Mouse (Mus musculus) lung, adult 2 months (tissue): ENCODE results near the gene Sox3. TPM values are rescaled to one million over a fixed set of nuclear protein-coding genes. Genes with fewer than 3 reads are reported as not detected.

Experiments used
- DNase-seq: peaks from one replicate; pipeline ENCODE4 v3.0.0; 2022
- H3K4me1 ChIP-seq: fragments of 200-500 bp; 2 replicates; pipeline ENCODE4 v1.6.1; 2011; ENCODE audit warnings: low read length; ENCODE audit not compliant: control insufficient read depth, insufficient read depth
- H3K4me3 ChIP-seq: fragments of 200-500 bp; replicated peaks from 2 replicates; pipeline ENCODE3; 2011; ENCODE audit warnings: low read depth, mild to moderate bottlenecking, control low read depth, low read length; ENCODE audit errors: extremely low read depth
- CTCF ChIP-seq: fragments of 200-500 bp; IDR thresholded peaks from 2 replicates; pipeline ENCODE4 v1.5.1; 2011; ENCODE audit warnings: mild to moderate bottlenecking, low read length, control low read depth; ENCODE audit not compliant: insufficient read depth
- POLR2A ChIP-seq: fragments of 200-500 bp; IDR thresholded peaks from 2 replicates; pipeline ENCODE4 v1.6.1; 2011; ENCODE audit warnings: low read depth, mild to moderate bottlenecking, control low read depth, low read length, borderline replicate concordance; ENCODE audit errors: extremely low read depth
- WGBS: fragments of 180-500 bp; shearing (Covaris S2); methylation state at CpG from one replicate; pipeline ENCODE4 v1.1.7; 2018; 5-methylcytosine and 5-hydroxymethylcytosine counted together
- polyA plus RNA-seq: library from polyadenylated mRNA; depleted of rRNA; stranded (reverse); fragments of >200 nt; gene quantifications from 2 replicates; pipeline ENCODE4 v1.2.3, GENCODE M21; 2012

The Sox3 gene
- polyA plus RNA-seq, 1 experiment, result not detected

GRCm38 (mm10) chrX:60891329-60892095 lies 1.7 kb downstream of the Sox3 start:
- Histone ChIP-seq H3K4me3 (no peak overlapping the region), H3K4me1 (no peaks in the 10 kb centered on the region)
- WGBS, result 31% methylated on average over 43 of the region's 43 CpGs
- TF ChIP-seq POLR2A (no peak), CTCF (no peak)
- no peak for DNase-seq

DNA sequence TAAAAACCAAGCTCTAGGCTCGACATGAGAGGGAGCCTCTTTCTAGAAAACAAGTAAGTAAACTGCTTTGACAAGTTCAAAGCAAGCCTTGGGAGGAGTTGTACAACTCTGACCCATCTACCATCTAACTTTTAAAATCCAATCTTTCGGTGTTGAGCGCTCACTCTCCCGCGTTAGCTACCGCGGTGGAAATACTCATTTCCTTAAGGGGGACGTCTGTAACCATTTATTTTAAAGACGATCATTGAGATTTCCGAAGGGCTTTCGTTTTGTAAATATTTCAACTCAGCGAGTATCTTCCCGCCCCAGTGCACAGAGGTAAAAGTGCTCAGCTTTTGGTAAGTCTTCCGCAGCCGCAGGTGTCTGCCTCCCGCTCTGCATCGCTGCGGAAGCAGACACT lies 2.6 kb downstream of the Sox3 start:
- DNase-seq, result no peak
- Histone ChIP-seq H3K4me3 (no peak overlapping the region), H3K4me1 (no peaks in the 10 kb centered on the region)
- 21% methylated on average over 18 of the region's 18 CpGs for WGBS
- no peak for TF ChIP-seq POLR2A
- TF ChIP-seq CTCF, result no peak

DNA sequence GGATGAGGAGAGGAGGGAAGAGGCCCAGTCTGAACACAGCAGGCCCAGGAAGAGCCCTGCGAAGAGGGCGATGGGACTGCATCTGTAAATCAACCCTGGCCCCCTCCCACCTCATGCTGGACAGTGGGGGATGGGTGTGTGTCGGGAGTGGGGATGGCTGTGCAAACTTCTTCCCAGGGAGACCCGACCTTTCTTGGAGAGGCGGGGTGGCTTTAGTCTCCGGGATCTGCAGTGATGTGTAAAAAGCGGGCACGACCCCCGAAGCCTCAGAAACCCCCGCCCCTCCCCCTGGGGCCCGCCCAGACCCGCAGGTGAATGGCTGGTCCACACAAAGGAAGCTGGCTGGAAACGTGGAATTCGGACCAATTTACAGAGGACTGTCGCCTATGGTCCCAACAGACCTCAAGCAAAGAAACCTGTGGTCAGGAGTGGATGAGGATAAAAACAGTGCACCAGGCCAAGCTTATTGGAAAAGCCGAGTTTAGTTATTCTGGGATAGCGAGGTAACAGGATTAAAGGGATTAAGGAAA lies 3.2 kb downstream of the Sox3 start:
- Histone ChIP-seq H3K4me3 (no peak overlapping the region), H3K4me1 (no peaks in the 10 kb centered on the region)
- DNase-seq, result no peak
- TF ChIP-seq CTCF (no peak), POLR2A (no peak)
- 16% methylated on average over 17 of the region's 17 CpGs for WGBS
